Mouse (Mus musculus): Measurements from ENCODE around the gene Alkbh4. TPM values are rescaled to one million over a fixed set of nuclear protein-coding genes. Genes with fewer than 3 reads are reported as not detected.
"Not testable (repeated sequence)": the region's sequence is repeated elsewhere in the genome, so short reads cannot be mapped to it uniquely, and the experiment has no call there.

The Alkbh4 gene
- polyA plus RNA-seq, 1 experiment from 2014 or later, result 12.0 TPM

DNA sequence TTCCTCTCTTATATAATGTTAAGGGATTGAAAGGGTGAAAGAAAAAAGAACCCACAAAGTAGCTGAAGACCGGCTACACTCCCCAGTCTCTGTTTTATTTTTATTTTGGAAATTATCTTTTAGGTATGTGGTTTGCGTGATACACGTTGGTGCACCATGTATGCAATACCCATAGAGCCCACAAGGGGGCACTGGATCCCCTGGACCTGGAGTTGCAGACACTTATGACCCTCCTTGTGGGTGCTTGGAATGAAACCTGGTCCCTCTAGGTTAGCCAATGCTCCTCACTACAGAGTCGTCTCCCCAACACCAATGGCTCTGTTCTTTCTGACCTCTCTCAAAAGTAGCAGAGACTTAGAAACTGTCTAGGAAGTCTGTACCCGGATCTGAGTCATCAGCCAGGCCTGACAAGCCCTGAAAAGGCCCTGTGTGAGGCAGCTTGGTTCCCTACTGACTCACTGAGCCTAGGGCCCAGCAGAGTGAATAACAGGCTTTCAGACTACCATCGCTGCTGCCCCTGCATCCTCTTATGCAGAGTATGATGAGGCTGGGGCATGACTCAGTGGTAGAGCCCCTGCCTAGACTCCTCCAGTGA, 7.3 kb downstream of the Alkbh4 start:
- Histone ChIP-seq H3K36me3 (replicated peaks) (peaks cover 44% of the 10 kb centered on the region), H3K4me2 (no peak overlapping the region), H3K4me1 (replicated peaks) (peaks cover 30% of the 10 kb centered on the region), H3K9ac (no peak overlapping the region), H3K9me3 (replicated peaks) (no peaks in the 10 kb centered on the region), H3K27me3 (no peaks in the 10 kb centered on the region), H3K27ac (replicated peaks) (no peak overlapping the region), H3K4me3 (replicated peaks) (no peak overlapping the region)
- ATAC-seq (ENCODE audit: insufficient read depth), result no peak
- WGBS (ENCODE audit: insufficient replicate concordance), result 83% methylated on average over 6 of the region's 6 CpGs

DNA sequence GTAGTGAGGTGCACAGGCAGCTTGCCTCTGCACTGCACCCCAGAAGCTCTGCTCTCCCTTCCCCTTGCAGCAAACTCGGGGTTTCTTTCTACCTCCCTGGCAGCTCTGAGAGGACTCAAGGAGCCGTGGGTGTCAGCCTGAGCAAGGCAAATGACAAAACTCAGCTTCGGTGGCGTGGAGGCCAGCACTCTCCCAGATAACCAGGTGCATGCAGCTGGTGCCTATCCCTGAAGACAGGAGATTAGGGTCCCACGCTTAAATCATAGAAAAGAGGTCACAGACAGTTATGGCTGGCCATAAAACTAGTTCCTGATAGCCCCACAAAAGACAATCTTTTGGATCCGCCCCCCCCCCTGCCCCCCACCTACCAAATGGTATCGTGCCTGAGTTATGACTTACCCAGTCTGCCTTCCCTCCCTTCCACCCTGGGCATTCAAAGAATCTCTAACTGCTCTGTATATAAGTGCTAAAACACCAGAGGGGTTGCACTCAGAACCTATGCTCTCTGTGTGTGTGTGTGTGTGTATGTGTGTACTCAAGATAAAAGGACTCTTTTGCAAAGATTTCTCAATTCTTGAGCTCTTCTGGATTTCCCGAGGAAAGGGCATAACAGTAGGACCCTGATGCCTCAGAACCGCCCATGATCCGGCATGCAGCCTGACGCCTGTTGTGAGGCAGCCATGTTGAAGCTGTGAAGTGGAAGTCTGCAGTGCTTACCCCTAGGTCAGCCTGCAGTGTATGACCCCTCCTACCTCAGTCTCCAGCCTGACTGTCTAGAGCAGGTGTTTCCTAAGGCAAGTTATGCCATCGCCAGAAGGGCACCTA, 8.9 kb downstream of the Alkbh4 start:
- whole genome bisulfite sequencing (ENCODE audit: insufficient replicate concordance), result 28% methylated on average over 12 of the region's 12 CpGs
- 0 out of 2 replicates have a peak overlapping the region, but pooled peaks have one; percentile 9 for H3K27ac ChIP-seq (replicated peaks)
- no peak overlapping the region for H3K9ac ChIP-seq
- no peak overlapping the region for H3K4me2 ChIP-seq
- H3K27me3 ChIP-seq, result no peaks in the 10 kb centered on the region
- H3K4me1 ChIP-seq (replicated peaks), result peaks cover 19% of the 10 kb centered on the region
- H3K9me3 ChIP-seq (replicated peaks), result no peaks in the 10 kb centered on the region
- H3K36me3 ChIP-seq (replicated peaks), result peaks cover 28% of the 10 kb centered on the region
- ATAC-seq (ENCODE audit: insufficient read depth), result 0 out of 2 replicates have a peak, but pooled peaks have one; percentile 8
- H3K4me3 ChIP-seq (replicated peaks), result no peak overlapping the region

DNA sequence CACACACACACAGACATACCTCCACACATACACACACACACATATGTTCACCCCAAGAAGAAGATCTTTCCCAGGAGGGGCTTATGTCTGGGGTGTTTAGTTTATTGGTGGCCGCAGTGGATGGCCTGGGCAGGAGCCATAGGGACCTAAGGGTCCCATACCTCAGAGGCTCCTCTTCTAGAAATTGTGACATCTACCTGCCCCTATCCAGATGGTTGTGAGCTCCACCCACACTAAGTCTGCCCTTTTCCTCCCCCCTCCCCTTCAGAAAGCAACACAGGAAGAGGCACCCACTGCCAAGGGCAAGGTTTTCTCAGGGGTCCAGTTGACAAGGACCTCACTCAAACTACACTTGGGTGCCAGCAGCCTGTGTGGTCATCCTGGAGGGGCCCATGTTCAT, 11.0 kb downstream of the Alkbh4 start:
- no peak overlapping the region for H3K4me3 ChIP-seq (replicated peaks)
- 64% methylated on average over 1 of the region's 1 CpGs for WGBS (ENCODE audit: insufficient replicate concordance)
- H3K9me3 ChIP-seq (replicated peaks), result no peaks in the 10 kb centered on the region
- no peak overlapping the region for H3K27ac ChIP-seq (replicated peaks)
- H3K27me3 ChIP-seq, result no peaks in the 10 kb centered on the region
- H3K9ac ChIP-seq, result no peak overlapping the region
- peaks cover 7% of the 10 kb centered on the region for H3K36me3 ChIP-seq (replicated peaks)
- H3K4me2 ChIP-seq, result no peak overlapping the region
- ATAC-seq (ENCODE audit: insufficient read depth), result no peak
- peaks cover 19% of the 10 kb centered on the region for H3K4me1 ChIP-seq (replicated peaks)

DNA sequence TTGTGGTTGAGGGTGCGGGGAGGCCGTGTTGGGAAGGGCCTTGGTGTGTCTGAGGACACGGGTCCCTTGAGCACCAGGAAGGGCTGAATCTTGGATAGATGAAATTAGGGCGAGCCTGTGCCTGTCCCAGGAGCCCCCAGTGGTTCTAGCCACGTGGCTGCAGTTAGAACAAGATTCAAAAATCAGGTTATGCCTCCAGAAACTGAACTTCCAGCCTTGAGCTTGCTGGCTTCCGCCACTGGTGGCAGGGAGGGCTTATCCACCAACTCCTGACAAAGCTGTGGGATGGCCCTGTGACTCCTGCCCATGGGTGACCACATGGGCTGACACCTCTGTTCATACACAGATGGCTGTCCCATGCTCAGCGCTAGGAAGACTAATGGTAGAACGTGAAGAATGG, 11.8 kb downstream of the Alkbh4 start:
- no peak overlapping the region for H3K4me2 ChIP-seq
- no peak overlapping the region for H3K9ac ChIP-seq
- H3K27ac ChIP-seq (replicated peaks), result no peak overlapping the region
- no peak overlapping the region for H3K4me3 ChIP-seq (replicated peaks)
- no peaks in the 10 kb centered on the region for H3K36me3 ChIP-seq (replicated peaks)
- no peaks in the 10 kb centered on the region for H3K27me3 ChIP-seq
- 44% methylated on average over 8 of the region's 8 CpGs for WGBS (ENCODE audit: insufficient replicate concordance)
- H3K4me1 ChIP-seq (replicated peaks), result peaks cover 19% of the 10 kb centered on the region
- ATAC-seq (ENCODE audit: insufficient read depth), result no peak
- H3K9me3 ChIP-seq (replicated peaks), result no peaks in the 10 kb centered on the region

DNA sequence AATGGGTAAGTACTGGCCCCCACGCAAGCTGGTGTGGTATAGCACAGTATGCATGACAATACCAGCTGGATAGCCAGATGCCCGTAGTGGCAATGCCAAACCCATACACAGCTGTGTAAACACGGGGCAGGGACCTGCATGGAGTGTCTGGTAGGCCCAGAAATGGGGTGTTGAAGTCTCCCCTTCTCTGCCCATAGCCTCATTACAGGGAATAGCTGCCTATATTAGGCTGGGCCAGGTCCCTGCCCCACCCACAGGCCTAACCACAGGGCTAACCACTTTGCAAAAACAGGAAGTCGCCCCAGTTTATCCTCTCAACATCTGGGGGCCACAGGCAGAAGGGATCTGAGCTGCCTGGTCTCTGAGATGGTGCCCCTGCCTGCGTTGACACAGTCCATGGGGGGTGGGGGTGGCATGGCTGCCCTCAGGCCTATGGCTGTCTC, 13.2 kb downstream of the Alkbh4 start:
- not testable (repeated sequence) for H3K27me3 ChIP-seq; H3K4me2 ChIP-seq; H3K4me3 ChIP-seq (replicated peaks); H3K9ac ChIP-seq; H3K9me3 ChIP-seq (replicated peaks); H3K36me3 ChIP-seq (replicated peaks)
- Histone ChIP-seq H3K27ac (replicated peaks) (0 out of 2 replicates have a peak overlapping the region, but pooled peaks have one; percentile 24), H3K4me1 (replicated peaks) (peaks cover 19% of the 10 kb centered on the region)
- 11% methylated on average over 5 of the region's 5 CpGs for WGBS (ENCODE audit: insufficient replicate concordance)
- peak; percentile 61 for ATAC-seq (ENCODE audit: insufficient read depth)

DNA sequence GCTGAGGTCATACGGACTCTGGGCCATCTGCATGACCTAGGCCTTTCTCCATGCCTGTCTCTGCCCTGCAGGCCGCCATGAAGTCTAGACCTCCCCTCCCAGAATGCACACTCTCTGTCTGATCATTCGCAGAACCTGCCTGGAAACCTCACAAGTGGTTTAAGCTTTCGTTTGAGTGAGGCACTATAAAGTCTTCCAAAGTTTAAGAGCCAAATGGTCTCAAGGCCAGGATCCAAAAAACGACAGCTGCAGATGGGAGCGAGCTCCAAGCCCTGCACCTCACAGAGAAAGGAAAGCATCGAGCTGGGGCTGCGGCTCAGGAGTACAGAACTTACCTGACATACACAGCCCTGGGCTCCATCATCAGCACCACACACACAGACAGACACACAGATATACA, 16.4 kb downstream of the Alkbh4 start:
- Histone ChIP-seq H3K4me1 (replicated peaks) (peaks cover 7% of the 10 kb centered on the region), H3K4me3 (replicated peaks) (no peak overlapping the region), H3K9ac (no peak overlapping the region), H3K27ac (replicated peaks) (no peak overlapping the region), H3K27me3 (no peaks in the 10 kb centered on the region), H3K4me2 (no peak overlapping the region), H3K36me3 (replicated peaks) (no peaks in the 10 kb centered on the region), H3K9me3 (replicated peaks) (no peaks in the 10 kb centered on the region)
- no peak for ATAC-seq (ENCODE audit: insufficient read depth)
- WGBS (ENCODE audit: insufficient replicate concordance), result 68% methylated on average over 8 of the region's 8 CpGs

DNA sequence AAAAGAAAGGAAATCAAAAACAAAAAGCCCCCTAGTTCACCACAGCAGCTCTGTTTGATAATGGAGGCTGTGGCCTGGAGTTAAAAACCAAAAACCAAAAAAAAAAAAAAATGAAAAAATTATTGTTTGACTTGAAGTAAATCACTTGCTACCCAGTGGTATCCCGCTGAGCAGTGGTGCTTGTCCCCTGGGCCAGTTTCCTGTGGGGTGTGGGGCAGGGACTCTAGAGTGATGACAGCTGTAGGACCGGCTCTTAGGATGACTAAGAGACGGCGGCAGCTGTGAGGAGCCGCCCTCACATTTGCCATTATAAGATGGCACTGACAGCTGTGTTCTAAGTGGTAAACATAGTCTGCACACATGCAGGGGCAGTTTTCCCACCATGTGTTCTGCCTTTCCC, 19.5 kb downstream of the Alkbh4 start:
- Histone ChIP-seq H3K27ac (replicated peaks) (no peak overlapping the region), H3K4me3 (replicated peaks) (no peak overlapping the region), H3K9ac (no peak overlapping the region), H3K4me2 (no peak overlapping the region), H3K36me3 (replicated peaks) (0 out of 2 replicates have a peak, but pooled peaks cover 3% of the 10 kb centered on the region), H3K27me3 (no peaks in the 10 kb centered on the region), H3K9me3 (replicated peaks) (no peaks in the 10 kb centered on the region), H3K4me1 (replicated peaks) (no peaks in the 10 kb centered on the region)
- 84% methylated on average over 5 of the region's 5 CpGs for WGBS (ENCODE audit: insufficient replicate concordance)
- no peak for ATAC-seq (ENCODE audit: insufficient read depth)

DNA sequence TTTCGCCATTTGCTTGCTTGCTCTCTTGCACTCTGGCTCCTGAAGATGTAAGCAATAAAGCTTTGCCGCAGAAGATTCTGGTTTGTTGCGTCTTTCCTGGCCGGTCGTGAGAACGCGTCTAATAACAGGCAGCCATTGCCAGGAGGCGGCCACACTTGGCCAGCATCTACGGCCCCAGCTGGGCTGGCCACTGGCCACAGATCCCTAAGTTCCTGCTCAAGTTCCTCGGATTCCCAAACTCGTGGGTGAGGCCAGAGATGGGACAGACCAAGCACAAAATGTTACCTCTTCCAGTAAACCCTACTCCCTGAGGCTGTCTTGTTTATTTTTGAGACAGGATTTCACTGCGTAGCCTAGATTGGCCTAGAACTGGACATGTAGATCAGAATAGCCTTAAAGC, 24.1 kb downstream of the Alkbh4 start:
- WGBS (ENCODE audit: insufficient replicate concordance), result 86% methylated on average over 11 of the region's 12 CpGs
- ATAC-seq (ENCODE audit: insufficient read depth); H3K27me3 ChIP-seq; H3K4me2 ChIP-seq; H3K4me3 ChIP-seq (replicated peaks); H3K4me1 ChIP-seq (replicated peaks); H3K9me3 ChIP-seq (replicated peaks); H3K36me3 ChIP-seq (replicated peaks); H3K27ac ChIP-seq (replicated peaks); H3K9ac ChIP-seq: not testable (repeated sequence)

DNA sequence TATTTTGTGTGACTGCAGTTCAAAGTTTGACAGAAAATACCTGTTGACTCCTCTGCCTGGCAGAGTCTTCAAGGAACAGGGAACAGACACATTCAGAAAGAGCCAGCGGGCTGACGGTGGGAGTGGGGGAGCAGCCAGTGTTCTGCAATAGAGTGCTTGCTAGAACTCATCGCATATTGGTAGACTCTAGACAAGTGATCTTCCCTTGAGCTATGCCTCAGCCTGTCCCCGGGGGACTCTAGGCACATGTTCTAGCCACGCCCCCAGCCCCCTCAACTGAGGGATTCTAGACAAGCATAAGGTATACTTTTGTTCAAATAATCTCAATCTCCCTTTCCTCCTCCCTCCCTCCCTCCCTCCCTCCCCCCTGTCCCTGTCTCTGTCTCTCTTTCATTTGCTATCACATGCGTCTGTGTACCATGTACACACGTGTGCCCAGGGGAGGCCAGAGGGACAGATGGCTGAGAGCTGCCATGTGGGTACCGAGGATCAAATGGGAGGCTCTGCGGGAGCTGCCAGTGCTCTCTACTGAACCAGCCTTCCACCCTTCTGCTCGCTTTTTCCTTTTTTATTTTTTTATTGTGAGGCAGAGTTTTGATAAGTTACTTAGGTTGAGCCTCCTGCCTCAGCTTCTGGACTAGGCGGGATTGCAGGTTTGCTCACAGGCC, 28.0 kb downstream of the Alkbh4 start:
- no peak overlapping the region for H3K4me2 ChIP-seq
- peaks cover 14% of the 10 kb centered on the region for H3K36me3 ChIP-seq (replicated peaks)
- no peaks in the 10 kb centered on the region for H3K4me1 ChIP-seq (replicated peaks)
- no peak overlapping the region for H3K27ac ChIP-seq (replicated peaks)
- no peaks in the 10 kb centered on the region for H3K27me3 ChIP-seq
- H3K9ac ChIP-seq, result no peak overlapping the region
- H3K4me3 ChIP-seq (replicated peaks), result no peak overlapping the region
- no peaks in the 10 kb centered on the region for H3K9me3 ChIP-seq (replicated peaks)
- 71% methylated on average over 11 of the region's 11 CpGs for WGBS (ENCODE audit: insufficient replicate concordance)
- ATAC-seq (ENCODE audit: insufficient read depth), result no peak

DNA sequence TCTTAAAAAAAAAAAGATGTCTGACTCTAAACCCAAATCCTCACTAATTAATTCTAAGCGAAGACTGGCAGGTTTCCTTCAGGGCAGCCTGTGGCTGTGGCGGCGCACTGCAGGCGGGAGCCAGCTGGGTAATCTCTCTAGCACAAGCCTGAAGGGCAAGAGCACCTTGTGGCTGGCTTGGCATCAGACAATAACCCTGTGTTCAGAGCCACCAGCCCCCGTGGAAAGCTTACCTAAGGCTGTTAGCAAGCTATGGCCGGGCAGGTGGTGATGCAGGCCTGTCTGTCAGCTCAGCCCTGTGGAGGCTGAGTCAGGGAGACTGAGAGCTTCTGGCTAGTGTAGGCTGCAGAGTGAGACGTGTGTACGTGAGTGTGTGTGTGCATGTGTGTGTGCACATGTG, 29.3 kb downstream of the Alkbh4 start:
- H3K36me3 ChIP-seq (replicated peaks), result peaks cover 13% of the 10 kb centered on the region
- 70% methylated on average over 8 of the region's 8 CpGs for WGBS (ENCODE audit: insufficient replicate concordance)
- no peak overlapping the region for H3K9ac ChIP-seq
- H3K4me2 ChIP-seq, result no peak overlapping the region
- no peaks in the 10 kb centered on the region for H3K9me3 ChIP-seq (replicated peaks)
- ATAC-seq (ENCODE audit: insufficient read depth), result no peak
- peaks cover 9% of the 10 kb centered on the region for H3K4me1 ChIP-seq (replicated peaks)
- H3K27ac ChIP-seq (replicated peaks), result no peak overlapping the region
- no peaks in the 10 kb centered on the region for H3K27me3 ChIP-seq
- no peak overlapping the region for H3K4me3 ChIP-seq (replicated peaks)

DNA sequence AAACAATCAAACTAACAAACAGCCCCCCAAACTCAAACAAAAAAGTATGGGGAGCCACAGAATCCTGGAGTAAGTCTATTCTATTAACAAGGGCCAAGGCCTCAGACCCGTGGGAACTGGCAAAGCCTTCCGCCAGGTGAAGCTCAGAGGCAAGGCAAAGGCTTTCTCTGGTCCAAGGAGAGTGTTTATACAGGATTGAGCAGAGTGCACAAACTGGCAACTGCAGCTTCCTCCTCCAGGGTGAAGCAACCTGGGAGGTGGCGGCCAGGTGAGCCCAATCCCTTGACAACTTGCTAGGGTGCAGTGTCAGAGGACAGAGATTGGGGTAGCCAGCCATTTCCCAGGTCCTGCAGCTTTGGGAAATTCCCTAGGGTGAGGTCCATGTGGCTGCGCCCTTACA, 31.4 kb downstream of the Alkbh4 start:
- H3K4me3 ChIP-seq (replicated peaks), result no peak overlapping the region
- peaks cover 26% of the 10 kb centered on the region for H3K4me1 ChIP-seq (replicated peaks)
- no peaks in the 10 kb centered on the region for H3K9me3 ChIP-seq (replicated peaks)
- H3K27me3 ChIP-seq, result no peaks in the 10 kb centered on the region
- ATAC-seq (ENCODE audit: insufficient read depth), result no peak
- 83% methylated on average over 4 of the region's 4 CpGs for WGBS (ENCODE audit: insufficient replicate concordance)
- H3K9ac ChIP-seq, result no peak overlapping the region
- H3K4me2 ChIP-seq, result no peak overlapping the region
- H3K36me3 ChIP-seq (replicated peaks), result peaks cover 9% of the 10 kb centered on the region
- no peak overlapping the region for H3K27ac ChIP-seq (replicated peaks)
